Mouse (Mus musculus): ENCODE data around the gene Mcm7. TPM values are rescaled to one million over a fixed set of nuclear protein-coding genes. Genes with fewer than 3 reads are reported as not detected.

Gene Mcm7
- polyA plus RNA-seq, 1 experiment from 2014 or later = 233 TPM

DNA sequence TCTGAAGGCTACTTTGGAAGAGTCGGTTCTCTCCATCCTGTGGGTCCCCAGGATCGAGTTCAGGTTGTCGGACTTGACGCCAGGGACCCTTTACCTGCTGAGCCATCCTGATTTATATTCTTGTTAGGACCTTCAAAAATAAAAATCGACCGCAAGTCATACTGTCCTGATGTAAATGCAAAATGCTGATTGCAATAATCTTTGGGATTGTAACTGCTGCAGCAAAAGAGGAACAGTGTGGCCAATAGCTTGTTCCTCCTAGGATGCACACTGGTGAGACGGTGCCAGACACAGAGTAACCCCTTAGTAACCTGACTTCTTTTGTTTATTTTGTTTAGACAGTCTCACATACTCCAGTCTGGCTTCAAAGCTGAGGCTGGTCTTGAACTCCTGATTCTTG, 23.2 kb upstream of the Mcm7 start:
- H3K9ac ChIP-seq = peak overlapping the region; percentile 83
- peak overlapping the region; percentile 98 for H3K4me2 ChIP-seq
- H3K4me3 ChIP-seq (ENCODE audit: low read depth, low read length) = peak overlapping the region; percentile 74
- no peaks in the 10 kb centered on the region for H3K9me3 ChIP-seq (ENCODE audit: low read depth, low read length)
- 60% methylated on average over 7 of the region's 7 CpGs for WGBS
- no peak overlapping the region for H3K27ac ChIP-seq (ENCODE audit: low read depth)
- DNase-seq = no peak
- H3K27me3 ChIP-seq (ENCODE audit: insufficient read depth, low read length) = no peaks in the 10 kb centered on the region
- no peak for TF ChIP-seq CTCF (IDR thresholded peaks at IDR 0.05; ENCODE audit: low read depth)
- H3K4me1 ChIP-seq (ENCODE audit: insufficient read depth) = peaks cover 5% of the 10 kb centered on the region; the same call in 1 of the 2 replicates
- no peak for ATAC-seq (ENCODE audit: insufficient read depth)
- peaks cover 14% of the 10 kb centered on the region; the same call in 1 of the 2 replicates for H3K36me3 ChIP-seq (ENCODE audit: insufficient read depth)

- 0 out of 2 replicates have a peak, but pooled peaks have one; percentile 19 for TF ChIP-seq CTCF (IDR thresholded peaks at IDR 0.05; ENCODE audit: low read depth)
- Histone ChIP-seq H3K9ac (peak overlapping the region; percentile 83), H3K4me3 (ENCODE audit: low read depth, low read length) (peak overlapping the region; percentile 74), H3K4me2 (peak overlapping the region; percentile 98), H3K27me3 (ENCODE audit: insufficient read depth, low read length) (no peaks in the 10 kb centered on the region), H3K27ac (ENCODE audit: low read depth) (peak overlapping the region; percentile 90), H3K4me1 (ENCODE audit: insufficient read depth) (peaks cover 5% of the 10 kb centered on the region; the same call in 1 of the 2 replicates), H3K36me3 (ENCODE audit: insufficient read depth) (peaks cover 17% of the 10 kb centered on the region; the same call in 1 of the 2 replicates), H3K9me3 (ENCODE audit: low read depth, low read length) (no peaks in the 10 kb centered on the region)
- peak; percentile 70 for DNase-seq
- WGBS = under 1% methylated on average over 29 of the region's 29 CpGs
- ATAC-seq (ENCODE audit: insufficient read depth) = peak; percentile 71
Measured at GRCm38 (mm10) chr5:138194755-138195345, 22.6 kb upstream of the Mcm7 start.

DNA sequence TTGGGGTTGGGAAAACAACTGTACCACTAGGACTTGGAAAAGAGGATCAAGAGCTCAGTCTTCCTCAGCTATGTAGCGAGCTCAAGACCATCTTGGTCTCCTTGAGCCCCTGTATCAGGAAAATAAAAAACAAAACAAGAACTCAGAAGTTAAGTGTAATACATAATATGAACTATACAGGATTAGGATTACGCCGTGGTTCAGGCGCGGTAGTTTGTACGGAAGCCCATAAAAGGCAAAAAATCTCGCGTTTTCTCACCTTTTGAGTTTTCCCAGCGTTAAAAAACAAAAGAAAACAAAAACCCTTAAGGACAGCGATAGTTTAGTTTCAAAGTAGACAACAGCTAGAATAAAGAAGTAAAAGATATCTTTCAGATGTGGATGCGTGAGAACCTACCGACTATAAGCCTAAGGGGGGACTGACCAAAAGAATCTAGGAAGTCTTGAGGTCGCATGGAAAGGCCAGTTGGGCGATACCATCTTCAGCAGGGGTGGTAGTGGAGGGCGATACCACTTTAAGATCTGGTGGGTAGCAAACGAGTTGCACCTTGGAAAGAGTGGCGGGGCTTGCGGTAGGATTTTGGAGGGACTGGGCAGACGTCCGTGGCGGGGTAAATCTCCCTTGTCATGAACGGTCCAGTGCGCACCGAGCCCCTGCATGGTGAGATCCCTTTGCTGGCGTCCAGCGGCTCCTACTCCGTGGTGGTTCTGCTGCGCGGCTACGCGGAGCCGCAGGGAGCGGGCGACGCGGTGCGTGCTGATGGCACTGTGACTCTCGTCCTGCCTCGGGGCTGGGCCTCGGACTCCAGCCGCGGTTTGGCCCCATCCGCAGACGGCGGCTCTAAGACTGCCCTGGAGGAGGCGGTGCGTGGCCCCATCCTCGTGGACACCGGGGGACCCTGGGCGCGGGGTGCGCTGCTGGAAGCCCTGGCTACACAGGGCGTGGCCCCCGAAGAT, 21.8 kb upstream of the Mcm7 start, which contains the start of gene Mblac1:
TSS of gene Mblac1 (plus strand) at position 544 of the 957 bp plus-strand sequence.
- TF ChIP-seq CTCF (IDR thresholded peaks at IDR 0.05; ENCODE audit: low read depth) = no peak
- H3K9me3 ChIP-seq (ENCODE audit: low read depth, low read length) = no peaks in the 10 kb centered on the region
- H3K4me1 ChIP-seq (ENCODE audit: insufficient read depth) = peaks cover 5% of the 10 kb centered on the region; the same call in 1 of the 2 replicates
- peak within 1 kb of the TSS; percentile 98 for H3K4me2 ChIP-seq
- ATAC-seq (ENCODE audit: insufficient read depth) (peak; percentile 84), DNase-seq (peak; percentile 92)
- peak within 1 kb of the TSS; percentile 74 for H3K4me3 ChIP-seq (ENCODE audit: low read depth, low read length)
- H3K27ac ChIP-seq (ENCODE audit: low read depth) = peak within 1 kb of the TSS; percentile 90
- WGBS = 6% methylated on average over 54 of the region's 54 CpGs
- H3K9ac ChIP-seq = peak within 1 kb of the TSS; percentile 83
- H3K27me3 ChIP-seq (ENCODE audit: insufficient read depth, low read length) = no peaks in the 10 kb centered on the region
- peaks cover 21% of the 10 kb centered on the region; the same call in 1 of the 2 replicates for H3K36me3 ChIP-seq (ENCODE audit: insufficient read depth)

DNA sequence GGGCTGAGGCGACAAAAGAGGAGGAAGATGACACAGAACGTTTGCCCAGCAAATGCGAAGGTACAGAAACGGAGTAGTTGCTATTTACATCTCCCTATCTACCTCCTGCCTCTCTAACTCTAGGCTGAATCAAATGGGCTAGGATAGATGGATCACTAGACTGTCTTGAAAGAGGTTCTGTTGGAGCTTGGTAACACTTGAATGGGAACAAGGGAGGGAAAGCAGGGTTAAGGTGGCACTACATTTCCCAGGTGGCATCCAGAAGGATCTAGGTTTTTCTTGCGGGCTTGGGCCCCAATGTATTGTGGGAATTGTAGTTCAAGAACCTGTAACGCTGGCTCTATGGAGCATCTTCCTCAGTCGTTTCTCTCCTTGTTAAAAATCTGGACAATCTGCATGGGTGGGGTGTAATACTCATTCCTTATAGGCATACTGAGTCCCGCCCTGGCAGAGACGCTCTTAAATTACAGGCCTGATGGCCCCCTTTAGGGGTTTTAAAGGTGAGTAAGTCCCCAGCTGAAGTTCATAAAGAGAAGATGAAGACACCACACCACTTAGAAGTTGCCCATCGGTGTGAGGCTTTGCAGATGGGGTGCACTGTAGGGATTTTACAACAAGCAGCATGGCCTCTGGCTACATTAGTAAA, 15.6 kb upstream of the Mcm7 start:
- Histone ChIP-seq H3K9me3 (ENCODE audit: low read depth, low read length) (no peaks in the 10 kb centered on the region), H3K9ac (peak overlapping the region; percentile 67), H3K4me2 (peak overlapping the region; percentile 82), H3K36me3 (ENCODE audit: insufficient read depth) (peaks cover 33% of the 10 kb centered on the region), H3K4me1 (ENCODE audit: insufficient read depth) (no peaks in the 10 kb centered on the region), H3K27me3 (ENCODE audit: insufficient read depth, low read length) (no peaks in the 10 kb centered on the region), H3K27ac (ENCODE audit: low read depth) (peak overlapping the region; percentile 42; the same call in 1 of the 2 replicates), H3K4me3 (ENCODE audit: low read depth, low read length) (peak overlapping the region; percentile 71)
- ATAC-seq (ENCODE audit: insufficient read depth) (peak; percentile 88), DNase-seq (peak; percentile 89)
- TF ChIP-seq CTCF (IDR thresholded peaks at IDR 0.05; ENCODE audit: low read depth) = no peak
- under 1% methylated on average over 10 of the region's 10 CpGs for WGBS

- Histone ChIP-seq H3K4me3 (ENCODE audit: low read depth, low read length) (peak within 1 kb of the TSS; percentile 71), H3K36me3 (ENCODE audit: insufficient read depth) (peaks cover 34% of the 10 kb centered on the region), H3K9ac (peak within 1 kb of the TSS; percentile 74), H3K27me3 (ENCODE audit: insufficient read depth, low read length) (no peaks in the 10 kb centered on the region), H3K27ac (ENCODE audit: low read depth) (peak within 1 kb of the TSS; percentile 42), H3K4me1 (ENCODE audit: insufficient read depth) (no peaks in the 10 kb centered on the region), H3K4me2 (peak within 1 kb of the TSS; percentile 82), H3K9me3 (ENCODE audit: low read depth, low read length) (no peaks in the 10 kb centered on the region)
- ATAC-seq (ENCODE audit: insufficient read depth) = peak; percentile 82
- TF ChIP-seq CTCF (IDR thresholded peaks at IDR 0.05; ENCODE audit: low read depth) = no peak
- whole genome bisulfite sequencing = under 1% methylated on average over 31 of the region's 31 CpGs
- DNase-seq = peak; percentile 95
Measured at GRCm38 (mm10) chr5:138186950-138187638, 14.9 kb upstream of the Mcm7 start, which contains the start of the genes Taf6 and Cnpy4. TSS of gene Taf6 (minus strand) at chr5:138187451. TSS of gene Cnpy4 (plus strand) at chr5:138187485.

DNA sequence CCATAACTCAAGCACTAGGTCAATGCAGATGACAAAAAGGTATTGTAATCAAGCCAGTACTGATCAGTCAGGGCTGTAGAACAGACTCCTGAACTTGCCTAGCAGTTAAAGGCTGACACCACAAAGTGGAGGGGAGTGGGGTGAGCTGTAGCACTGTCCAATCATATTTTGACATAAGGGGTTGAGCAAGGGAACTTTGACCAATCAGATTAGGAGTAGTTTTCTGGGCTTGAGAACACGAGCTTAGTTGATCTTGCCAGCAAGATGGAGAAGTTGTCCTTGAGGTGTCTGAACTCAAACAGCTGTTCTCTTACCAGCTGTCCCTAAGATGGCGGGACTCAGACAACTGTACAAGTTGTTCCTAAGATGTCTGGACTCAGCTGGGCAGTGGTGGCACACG, 995 bp upstream of the Mcm7 start:
- no peak for ATAC-seq (ENCODE audit: insufficient read depth)
- Histone ChIP-seq H3K27me3 (ENCODE audit: insufficient read depth, low read length) (no peaks in the 10 kb centered on the region), H3K9me3 (ENCODE audit: low read depth, low read length) (no peaks in the 10 kb centered on the region), H3K27ac (ENCODE audit: low read depth) (no peak overlapping the region), H3K4me1 (ENCODE audit: insufficient read depth) (0 out of 2 replicates have a peak, but pooled peaks cover 7% of the 10 kb centered on the region), H3K4me2 (peak overlapping the region; percentile 80), H3K36me3 (ENCODE audit: insufficient read depth) (peaks cover 61% of the 10 kb centered on the region), H3K9ac (no peak overlapping the region), H3K4me3 (ENCODE audit: low read depth, low read length) (peak overlapping the region; percentile 81; the same call in 1 of the 2 replicates)
- DNase-seq = no peak
- 66% methylated on average over 3 of the region's 3 CpGs for WGBS
- TF ChIP-seq CTCF (IDR thresholded peaks at IDR 0.05; ENCODE audit: low read depth) = no peak
